Mouse (Mus musculus): Measurements from ENCODE around the gene 1810055G02Rik.
A peak's percentile ranks its signal among the peaks of the same experiment; 100 is the strongest.

The 1810055G02Rik gene

GRCm38 (mm10) chr19:3708078-3709012, at the start of gene 1810055G02Rik:
Gene 1810055G02Rik, plus strand, starts transcription at chr19:3708293.
- DNase-seq, result peak; percentile 96

DNA sequence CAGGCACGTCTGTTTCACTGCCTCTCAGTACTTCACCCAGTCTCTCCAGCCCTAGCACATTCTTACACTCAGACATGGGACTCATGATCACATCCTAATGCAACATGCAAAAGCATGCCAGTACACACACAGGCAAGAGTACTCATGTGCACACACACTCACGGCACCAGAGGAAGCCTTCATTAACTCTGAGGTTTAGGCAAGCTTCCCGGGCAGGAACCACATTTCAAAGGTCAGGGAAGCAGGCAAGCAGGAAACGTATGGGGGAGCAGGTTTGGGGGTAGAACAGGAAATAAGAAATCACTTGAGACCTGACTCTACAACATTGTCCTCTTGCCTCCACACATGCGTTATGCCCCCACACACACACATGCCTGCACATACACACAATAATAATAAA, 42.6 kb upstream of the 1810055G02Rik start:
- DNase-seq, result peak; percentile 45

DNA sequence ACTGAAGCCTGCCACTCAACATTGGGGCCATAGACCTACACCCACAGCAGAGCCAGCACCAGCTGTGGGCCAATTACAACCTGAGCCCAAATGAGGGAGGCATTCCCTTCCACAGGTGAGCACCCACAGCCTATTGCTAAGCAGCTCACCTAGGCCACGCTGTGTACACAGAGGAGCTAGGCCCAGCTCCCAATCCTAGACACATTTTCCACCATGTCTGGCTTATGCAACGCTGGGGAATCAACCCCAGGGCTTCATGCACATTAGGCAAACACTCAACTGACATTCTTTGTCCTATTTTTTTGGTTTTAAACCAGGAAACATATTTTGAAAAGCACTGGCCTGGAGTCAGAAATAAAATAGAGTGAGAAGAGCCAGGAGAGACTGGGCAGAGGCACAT, 41.5 kb upstream of the 1810055G02Rik start:
- no peak for DNase-seq

DNA sequence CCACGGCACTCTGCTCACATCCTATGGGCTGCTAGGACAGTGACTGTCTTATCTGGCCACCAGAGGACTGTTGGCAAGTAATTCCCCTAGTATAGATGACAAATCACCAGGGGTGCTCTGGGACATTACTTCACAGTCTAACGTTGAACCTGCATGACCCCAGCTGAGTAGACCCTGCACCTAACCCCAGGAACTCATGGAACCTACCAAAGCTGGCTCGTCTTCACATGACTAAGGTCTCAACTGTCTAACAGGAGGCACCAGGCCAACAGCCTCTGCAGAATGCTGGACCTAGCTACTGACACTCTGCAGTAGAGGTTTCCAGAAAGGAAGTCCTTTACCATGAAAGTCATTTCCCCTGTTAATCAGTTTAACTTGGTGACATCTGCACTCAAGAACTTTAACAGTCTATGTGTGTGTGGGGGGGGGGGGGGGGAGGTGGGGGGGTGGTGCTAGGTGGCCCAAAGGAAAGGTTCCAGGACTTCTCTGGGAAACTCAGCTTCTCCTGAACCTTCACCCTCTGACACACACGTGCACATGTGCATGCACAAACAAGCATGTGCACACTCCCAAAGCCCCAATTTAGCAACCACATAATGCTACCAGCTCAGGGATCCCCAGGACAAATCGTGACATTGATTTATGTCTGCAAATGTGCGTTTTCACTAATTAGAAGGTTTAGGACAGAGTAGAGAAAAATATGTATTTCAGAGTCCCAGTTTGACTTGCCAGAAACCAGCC, 40.8 kb upstream of the 1810055G02Rik start:
- no peak for DNase-seq

DNA sequence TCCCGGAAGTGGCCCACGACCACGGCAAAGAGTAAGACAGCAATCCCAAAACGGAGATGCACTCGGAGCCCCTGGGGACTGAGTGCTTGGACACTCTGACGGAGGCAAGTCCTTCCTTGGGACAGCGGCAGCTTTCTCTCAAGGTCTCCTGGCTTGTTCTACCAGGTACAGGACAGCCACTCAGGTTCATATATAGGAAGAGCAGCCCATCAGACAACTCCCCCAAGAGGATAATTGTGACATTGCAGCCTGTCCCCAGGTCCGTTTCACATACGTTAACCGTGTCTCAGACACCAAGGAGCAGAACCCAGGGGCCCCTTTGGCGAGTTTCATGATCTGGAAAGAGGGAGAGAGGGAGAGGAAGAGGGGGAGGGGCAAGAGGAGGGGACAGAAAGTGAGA, 40.1 kb upstream of the 1810055G02Rik start:
- peak; percentile 60 for DNase-seq

DNA sequence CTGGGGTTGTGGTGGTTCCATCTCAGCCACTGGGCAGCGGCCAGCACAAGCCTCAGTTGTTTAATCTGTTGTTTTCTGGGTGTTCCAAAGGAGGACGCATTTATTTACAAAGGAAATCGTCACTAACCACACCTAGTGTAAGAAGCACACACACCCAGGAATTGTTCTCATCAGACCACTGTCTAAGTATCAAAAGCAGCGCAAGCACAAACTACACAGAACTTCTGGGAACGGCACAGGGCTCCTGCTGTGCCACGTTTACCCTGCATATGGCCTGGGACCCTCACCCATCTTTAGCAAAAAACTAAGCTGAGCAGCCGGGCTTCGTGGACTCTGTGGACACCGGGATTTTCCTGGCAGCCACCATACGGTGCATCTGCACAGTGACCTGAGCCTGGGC, 39.5 kb upstream of the 1810055G02Rik start:
- no peak for DNase-seq

DNA sequence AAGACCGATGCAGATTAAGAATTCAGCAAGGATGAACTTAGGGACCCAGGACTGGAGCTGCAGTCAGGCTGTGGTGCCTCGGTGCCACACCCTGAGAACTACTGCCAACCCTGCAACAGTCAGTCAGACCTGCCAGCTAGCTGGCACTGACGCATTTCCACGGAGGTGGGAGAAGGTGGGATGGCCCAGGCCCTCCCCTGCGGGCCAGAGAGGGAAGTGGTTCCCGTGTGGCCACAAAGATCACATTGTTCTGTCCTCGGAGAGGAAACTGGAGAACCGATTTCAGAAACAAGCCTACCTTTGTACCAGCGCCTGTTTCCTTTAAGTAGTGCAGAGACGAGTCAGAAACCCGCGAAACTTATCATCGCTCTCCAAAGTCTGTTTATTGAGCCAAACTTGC, 39.0 kb upstream of the 1810055G02Rik start:
- peak; percentile 53 for DNase-seq

- no peak for DNase-seq
Observed at GRCm38 (mm10) chr19:3673149-3673548, 34.9 kb upstream of the 1810055G02Rik start.

DNA sequence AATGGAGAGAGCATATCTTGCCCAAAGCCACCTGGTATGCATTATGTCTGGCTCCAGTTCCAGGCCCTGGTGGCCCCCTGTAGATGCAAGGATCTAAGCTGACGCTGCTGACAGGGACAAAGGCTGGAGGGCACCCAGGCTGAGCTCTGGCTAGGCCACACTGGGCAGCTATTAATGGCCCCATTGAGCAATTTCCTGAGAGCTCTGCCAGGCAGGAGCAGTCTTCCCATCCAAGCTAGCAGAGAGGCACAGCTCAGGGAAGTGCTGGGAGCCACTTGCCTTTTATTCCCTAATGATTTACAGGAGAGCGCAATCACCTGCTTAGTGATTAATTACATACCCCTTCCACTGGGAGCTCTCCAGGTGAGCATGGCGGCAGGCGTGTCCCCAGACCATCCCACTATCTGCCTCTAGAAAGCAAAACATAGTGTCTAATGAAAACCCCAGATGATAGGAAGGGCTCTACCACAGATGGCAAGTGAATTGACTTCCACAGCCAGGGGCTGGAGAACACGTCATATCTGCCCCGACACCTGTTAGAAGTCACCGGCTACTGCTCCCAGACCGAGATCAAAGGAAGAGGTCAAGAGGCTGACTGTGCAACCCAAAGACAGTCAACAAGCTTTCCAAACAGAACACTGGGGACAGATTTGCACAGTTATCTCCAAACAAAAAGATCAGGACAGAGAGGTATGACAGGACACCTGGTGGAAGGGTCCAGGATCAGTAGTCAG, 33.8 kb upstream of the 1810055G02Rik start:
- peak; percentile 5 for DNase-seq

DNA sequence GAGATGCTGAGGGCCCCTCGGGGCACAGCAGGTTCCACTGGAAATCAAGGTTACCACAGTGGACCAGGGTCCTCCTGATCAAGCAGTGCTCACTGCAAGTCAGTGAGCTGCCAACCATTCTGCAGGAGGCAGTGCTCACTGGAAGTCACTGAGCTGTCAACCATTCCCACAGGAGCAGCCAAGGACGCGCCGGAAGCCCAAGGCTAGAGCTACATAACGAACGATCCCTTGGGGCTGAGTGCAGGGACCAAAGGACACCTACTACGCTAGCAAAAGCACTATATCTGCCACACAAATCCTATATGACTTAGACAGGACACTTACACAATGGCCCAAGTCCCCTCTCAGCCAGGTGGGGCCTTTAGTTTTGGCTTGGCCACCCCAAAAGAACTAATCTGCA, 27.4 kb upstream of the 1810055G02Rik start:
- DNase-seq, result no peak

DNA sequence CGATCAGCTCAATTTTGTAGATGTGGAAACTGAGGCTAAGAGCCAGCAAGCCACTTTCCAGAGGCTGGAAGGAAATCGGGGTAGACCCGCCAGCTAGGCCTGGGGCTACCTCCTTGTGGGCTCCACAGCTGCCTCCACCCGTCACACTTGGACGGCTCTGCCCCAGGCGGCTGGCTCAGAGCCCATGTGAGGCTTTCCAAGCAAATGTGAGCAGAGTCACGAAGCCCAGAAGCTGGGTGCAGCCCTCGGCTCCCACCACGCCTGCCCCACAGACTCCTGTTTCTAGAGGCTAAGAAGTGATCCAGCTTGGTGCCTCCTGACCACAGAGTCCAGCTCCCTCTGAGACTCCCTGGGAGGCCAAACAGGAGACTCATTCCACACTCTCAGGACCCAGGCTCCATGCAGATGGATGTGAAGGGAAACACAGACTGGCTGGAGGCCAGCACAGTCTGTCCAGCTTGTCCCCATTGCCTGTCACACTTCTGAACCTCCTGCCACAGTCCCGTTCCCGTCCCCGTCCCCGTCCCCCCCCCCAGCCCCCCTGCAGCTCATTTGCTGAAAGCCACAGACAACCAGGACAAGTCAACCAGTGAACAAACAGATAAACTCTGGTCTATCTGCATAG, 26.7 kb upstream of the 1810055G02Rik start:
- no peak for DNase-seq

DNA sequence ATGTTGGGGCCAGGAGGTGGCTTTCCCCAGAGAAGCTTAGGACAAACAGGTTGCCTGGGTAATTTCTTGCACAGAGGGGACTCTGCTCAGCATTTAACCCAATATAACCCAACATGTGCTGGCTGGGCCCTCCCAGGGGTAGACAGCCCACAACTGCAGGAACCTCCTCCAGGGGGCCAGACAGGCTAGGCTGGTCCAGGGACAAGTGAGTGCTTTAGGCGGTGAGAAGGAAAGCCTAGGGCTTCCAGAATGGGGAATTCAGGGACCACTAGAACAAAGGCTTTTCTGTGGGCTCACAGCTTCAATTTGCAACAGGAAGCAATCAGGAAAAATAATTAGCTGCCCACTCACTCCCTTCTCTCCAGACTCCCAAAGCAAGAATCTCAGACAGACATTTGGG, 23.7 kb upstream of the 1810055G02Rik start:
- DNase-seq, result peak; percentile 46

- no peak for DNase-seq
Observed at GRCm38 (mm10) chr19:3684957-3685580, 23.0 kb upstream of the 1810055G02Rik start.

DNA sequence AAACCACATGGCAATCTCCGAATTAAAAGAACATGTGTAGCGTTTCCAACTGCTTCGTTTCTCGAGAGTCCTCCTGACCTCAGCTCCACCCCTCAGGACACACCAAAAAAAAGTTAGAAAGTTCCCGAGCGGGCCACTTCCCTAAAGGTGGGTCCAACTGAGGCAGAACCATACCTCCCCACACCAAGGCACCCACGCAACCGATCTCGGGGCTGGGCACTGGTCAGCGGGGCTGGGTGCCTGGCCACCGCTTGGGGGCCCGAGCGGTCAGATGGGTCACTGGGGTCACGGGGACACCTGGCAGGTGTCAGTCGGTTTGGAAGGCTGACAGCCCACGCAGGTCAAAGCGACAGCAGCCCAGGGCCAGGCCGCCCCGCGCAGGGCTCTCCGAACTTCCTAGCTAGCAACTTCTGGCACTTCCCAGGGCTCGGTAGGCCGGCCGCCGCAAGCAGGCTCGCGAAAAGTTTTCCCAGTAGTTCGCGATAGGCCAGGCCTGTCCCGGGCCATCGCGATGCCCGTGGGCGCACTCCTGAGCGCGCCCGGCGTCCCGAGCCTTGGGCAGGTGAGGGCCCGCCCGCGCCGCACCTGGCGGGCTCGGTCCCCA, 22.4 kb upstream of the 1810055G02Rik start:
- no peak for DNase-seq

- peak; percentile 83 for DNase-seq
Observed at GRCm38 (mm10) chr19:3686215-3686894, 21.7 kb upstream of the 1810055G02Rik start, which contains the start of gene Lrp5. Gene Lrp5, minus strand, starts transcription at chr19:3686564.

GRCm38 (mm10) chr19:3687676-3688171, 20.4 kb upstream of the 1810055G02Rik start:
- no peak for DNase-seq

DNA sequence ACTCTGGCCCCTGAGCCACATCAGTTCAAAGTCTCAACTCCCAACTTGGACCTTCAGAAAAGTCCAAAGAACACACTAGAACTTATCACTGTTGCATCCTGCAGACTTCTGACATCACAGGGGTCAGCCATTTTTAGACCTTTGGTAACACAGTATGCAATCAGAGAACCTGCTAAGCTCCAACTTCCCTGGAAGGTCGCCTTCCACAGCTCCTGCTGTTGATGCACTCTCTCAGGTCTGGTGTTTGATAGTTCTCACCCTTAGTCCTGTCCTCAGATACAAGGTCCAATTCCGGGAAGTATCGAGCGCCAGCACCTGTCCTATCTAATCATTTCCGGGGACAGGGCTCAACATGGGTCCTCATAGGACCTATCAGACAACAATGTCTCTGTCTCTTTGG, 16.8 kb upstream of the 1810055G02Rik start:
- DNase-seq, result no peak

DNA sequence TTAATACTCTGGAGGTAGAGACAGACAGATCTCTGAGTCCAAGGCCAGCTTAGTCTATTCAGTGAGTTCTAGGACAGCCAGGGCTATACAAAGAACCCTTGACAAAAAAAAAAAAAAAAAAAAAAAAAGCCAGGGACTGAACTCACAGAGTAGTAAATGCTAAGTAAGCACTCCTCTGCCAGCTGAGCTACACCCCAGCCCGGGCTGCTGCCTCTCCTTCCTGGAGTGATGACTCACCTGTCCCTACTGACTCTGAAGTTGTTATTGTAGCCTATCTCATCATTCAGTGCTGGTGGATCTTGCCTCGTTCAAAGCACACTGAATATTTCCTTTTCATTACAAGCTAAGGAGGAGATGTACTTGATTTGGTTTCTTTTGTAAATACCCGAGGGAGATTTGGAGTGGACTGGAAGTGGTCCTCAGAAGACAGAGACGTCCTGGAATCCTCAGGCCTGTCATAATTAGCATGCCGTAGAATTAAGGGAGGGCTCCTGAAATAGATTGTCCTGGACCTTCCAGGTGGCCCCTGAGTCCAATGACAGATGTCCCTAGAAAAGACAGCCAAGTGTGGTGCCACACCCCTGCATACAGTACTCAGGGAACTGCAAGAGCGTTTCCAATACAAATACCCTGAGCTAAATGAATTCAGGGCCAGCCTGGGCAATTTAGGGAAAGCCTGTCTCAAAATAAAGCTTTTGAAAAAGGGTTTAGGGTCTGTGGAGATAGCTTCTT, 15.5 kb upstream of the 1810055G02Rik start:
- no peak for DNase-seq

DNA sequence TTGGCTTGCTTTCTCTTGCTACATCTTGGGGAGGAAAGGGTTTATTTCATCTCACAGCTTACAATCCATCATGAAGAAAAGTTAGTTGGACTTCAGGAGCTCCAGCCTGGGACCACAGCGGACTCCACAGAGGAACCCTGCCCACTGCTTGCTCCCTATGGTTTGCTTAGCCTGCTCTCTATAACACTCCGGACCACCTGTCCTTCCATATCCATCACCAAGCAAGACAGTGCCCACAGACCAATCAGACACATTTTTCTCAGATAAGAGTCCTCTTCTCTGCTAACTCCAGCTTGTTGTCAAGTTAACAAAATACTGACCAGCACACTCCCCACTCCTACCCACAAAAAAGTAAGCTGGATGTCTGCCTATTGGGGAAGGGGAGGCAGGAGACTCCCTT, 13.6 kb upstream of the 1810055G02Rik start:
- no peak for DNase-seq

- DNase-seq, result no peak
Observed at GRCm38 (mm10) chr19:3695006-3695405, 13.1 kb upstream of the 1810055G02Rik start.

Measured in thymus, postnatal 4 days (tissue).